Mouse (Mus musculus): ENCODE data around the gene Gm8165.
"Not testable (repeated sequence)": the region's sequence is repeated elsewhere in the genome, so short reads cannot be mapped to it uniquely, and the experiment has no call there.

The Gm8165 gene

DNA sequence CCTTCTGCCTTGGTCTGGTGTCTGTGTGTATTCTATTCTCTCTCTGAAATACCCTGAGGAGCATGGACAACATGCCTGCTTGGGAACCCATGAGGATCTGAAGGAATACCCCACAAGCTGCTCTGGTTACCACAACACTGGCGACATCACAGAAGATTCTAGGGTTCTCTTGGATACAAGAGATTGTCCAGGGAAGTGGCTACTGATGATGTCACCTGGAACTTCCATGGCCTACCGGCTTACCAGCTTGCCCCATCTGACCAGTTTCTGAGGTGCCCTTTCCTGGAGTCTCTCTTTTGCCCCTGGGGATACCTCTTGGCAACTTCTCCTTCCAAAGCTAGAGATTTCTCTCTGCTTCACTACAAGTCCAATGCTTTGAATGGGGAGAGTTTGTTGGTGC, at the start of gene Gm8165:
Gene Gm8165 (minus strand): TSS at position 101 of the 400 bp plus-strand sequence.
- in situ Hi-C loops (cut with MboI, MseI): not testable (repeated sequence)

DNA sequence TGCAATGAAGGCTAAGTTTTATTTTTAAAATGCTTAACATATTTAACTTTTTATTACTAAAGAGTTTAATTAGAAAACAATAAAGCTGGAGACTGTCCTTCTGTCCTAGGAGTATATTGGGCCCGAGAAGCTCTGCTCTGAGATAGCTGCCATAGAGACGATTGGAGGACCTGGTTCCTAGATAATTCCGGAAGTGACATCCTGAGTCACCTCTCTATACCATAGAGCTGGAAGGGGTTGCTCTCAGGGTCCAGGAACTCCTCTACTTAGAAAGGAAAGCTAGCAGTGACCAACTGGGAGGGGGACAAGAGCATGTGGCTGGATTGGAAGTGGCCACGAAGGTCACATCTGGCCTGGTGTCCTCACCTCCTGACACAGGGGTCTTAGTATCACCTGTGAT, 20.6 kb upstream of the Gm8165 start, which contains the start of gene Gm7324:
Gene Gm7324 (plus strand): TSS at position 208 of the 400 bp plus-strand sequence.
- in situ Hi-C loops (cut with MboI, MseI): loop anchor here (10.0 kb wide), 1 partner anchor 757 kb away; no protein-coding TSS in a partner anchor

Data from T-helper 2 cell (primary cell).